Mouse (Mus musculus): ENCODE data around the gene Lyve1.

Gene Lyve1

GRCm38 (mm10) chr7:110808962-110809361 lies 54.1 kb downstream of the Lyve1 start:
- no peak for DNase-seq

- DNase-seq = no peak
Measured at GRCm38 (mm10) chr7:110807460-110808030, 55.5 kb downstream of the Lyve1 start.

GRCm38 (mm10) chr7:110804266-110804665 lies 58.8 kb downstream of the Lyve1 start:
- DNase-seq = no peak

- DNase-seq = no peak
Measured at GRCm38 (mm10) chr7:110803131-110803530, 59.9 kb downstream of the Lyve1 start.

GRCm38 (mm10) chr7:110801028-110801427 lies 62.0 kb downstream of the Lyve1 start:
- DNase-seq = peak; percentile 89

Measured in kidney, adult 18-20 months (tissue).